Mouse (Mus musculus): ENCODE results near the gene Fam69a. TPM values are rescaled to one million over a fixed set of nuclear protein-coding genes. Genes with fewer than 3 reads are reported as not detected.
"Not testable (repeated sequence)": the region's sequence is repeated elsewhere in the genome, so short reads cannot be mapped to it uniquely, and the experiment has no call there.

Gene Fam69a
- polyA plus RNA-seq, 1 experiment = 7.0 TPM

DNA sequence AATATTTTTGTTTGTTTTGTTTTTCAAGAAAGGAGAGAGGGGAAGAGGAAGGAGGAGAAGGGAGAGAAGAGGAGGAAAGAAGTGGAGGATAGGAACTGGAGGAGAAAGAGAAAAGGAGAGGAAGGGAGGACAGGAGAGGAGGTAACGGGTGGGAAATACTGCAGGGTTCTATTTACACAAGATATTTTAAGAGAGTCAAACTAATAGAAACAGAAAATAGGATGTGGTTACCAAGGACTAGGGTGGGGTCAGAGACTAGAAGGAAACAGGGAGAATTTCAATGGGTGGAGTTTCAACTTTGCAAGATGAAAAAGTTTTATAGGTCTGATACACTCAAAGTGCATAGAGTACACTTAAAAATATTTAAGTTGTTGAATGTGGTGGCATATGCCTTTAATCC is 7.0 kb downstream of the Fam69a start:
- TF ChIP-seq POLR2A (IDR thresholded peaks at IDR 0.05; ENCODE audit: low read depth, low read length) = no peak
- TF ChIP-seq CTCF (conservative IDR thresholded peaks at IDR 0.05; ENCODE audit: insufficient read depth, insufficient read length, low read depth, low read length) = no peak
- WGBS = 64% methylated on average over 1 of the region's 1 CpGs
- Histone ChIP-seq H3K4me3 (ENCODE audit: insufficient read depth, low read depth, low read length) (no peak overlapping the region), H3K4me1 (ENCODE audit: control insufficient read depth, insufficient read depth, low read length) (peaks cover 17% of the 10 kb centered on the region), H3K27ac (ENCODE audit: insufficient read depth, low read depth, low read length) (no peak overlapping the region), H3K27me3 (replicated peaks; ENCODE audit: control insufficient read depth, insufficient read depth, low read length) (no peaks in the 10 kb centered on the region), H3K36me3 (ENCODE audit: control insufficient read depth, insufficient read depth, low read length) (no peaks in the 10 kb centered on the region)
- no peak for DNase-seq

DNA sequence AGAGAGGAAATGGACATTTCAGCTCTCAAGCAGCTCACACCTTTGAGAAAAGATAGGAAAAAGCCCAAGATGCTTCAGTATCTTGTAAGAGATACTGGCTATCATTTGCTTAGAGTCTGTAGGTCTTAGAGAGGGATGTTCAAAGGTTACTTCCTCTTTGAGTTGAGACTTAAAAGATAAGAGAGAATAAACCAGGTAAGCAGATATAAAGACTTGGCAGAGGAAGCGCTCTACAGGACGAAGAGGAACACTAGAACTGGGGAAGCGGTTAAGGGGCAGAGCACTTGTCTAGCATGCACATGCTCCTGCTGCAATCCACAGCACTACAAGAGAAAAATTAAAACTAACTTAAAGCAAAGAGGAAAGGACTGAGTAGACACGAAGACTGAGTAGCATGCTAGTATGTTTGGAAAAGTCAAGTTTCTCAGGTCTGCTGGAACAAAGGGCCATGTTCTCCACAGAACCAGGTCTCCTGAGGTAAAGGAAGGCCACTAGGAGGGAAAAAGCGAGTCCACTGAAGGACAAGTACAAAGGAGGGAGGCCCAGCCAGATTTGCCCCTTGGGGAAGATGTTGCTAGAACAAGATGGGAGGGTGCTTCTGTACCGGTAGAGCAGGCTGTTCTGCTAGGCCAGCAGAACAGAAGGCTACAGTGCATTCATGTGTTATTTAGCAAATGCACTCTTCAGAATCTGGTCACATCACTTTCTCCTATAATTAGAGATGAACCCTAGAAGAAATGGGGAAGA is 8.4 kb downstream of the Fam69a start:
- H3K27me3 ChIP-seq (replicated peaks; ENCODE audit: control insufficient read depth, insufficient read depth, low read length) = no peaks in the 10 kb centered on the region
- TF ChIP-seq CTCF (conservative IDR thresholded peaks at IDR 0.05; ENCODE audit: insufficient read depth, insufficient read length, low read depth, low read length) = no peak
- TF ChIP-seq POLR2A (IDR thresholded peaks at IDR 0.05; ENCODE audit: low read depth, low read length) = no peak
- no peak for DNase-seq
- H3K4me3 ChIP-seq (ENCODE audit: insufficient read depth, low read depth, low read length) = no peak overlapping the region
- 71% methylated on average over 6 of the region's 6 CpGs for WGBS
- no peaks in the 10 kb centered on the region for H3K36me3 ChIP-seq (ENCODE audit: control insufficient read depth, insufficient read depth, low read length)
- H3K4me1 ChIP-seq (ENCODE audit: control insufficient read depth, insufficient read depth, low read length) = peaks cover 9% of the 10 kb centered on the region; the same call in 1 of the 2 replicates
- H3K27ac ChIP-seq (ENCODE audit: insufficient read depth, low read depth, low read length) = no peak overlapping the region

DNA sequence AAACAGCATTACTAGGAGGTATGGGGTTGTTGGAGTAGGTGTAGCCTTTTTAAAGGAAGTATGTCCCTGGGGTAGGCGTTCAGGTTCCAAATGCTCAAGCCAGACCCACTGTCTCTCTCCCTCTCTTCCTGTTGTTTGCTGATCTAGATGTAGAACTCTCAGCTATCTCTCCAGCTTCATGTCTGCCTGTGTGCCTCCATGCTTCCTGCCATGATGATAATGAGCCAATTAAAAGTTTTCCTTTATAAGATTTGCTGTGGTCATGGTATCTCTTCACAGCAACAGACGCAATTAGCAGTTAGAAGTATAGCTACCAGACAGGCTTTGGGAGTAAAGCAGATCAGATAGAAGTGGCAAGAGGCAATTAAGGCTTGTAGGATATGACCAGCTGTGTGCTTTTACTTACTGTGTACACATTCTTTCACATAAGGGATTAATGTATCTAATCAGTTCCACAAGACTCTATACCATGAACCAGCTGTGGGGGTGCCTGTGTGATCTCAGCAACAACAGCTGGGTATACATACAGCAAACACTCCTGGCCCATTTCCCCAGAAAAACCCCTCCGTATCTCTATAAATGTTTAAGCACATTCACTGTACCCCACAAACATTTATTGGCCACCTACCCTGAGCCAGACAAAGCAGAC is 9.1 kb downstream of the Fam69a start:
- TF ChIP-seq CTCF (conservative IDR thresholded peaks at IDR 0.05; ENCODE audit: insufficient read depth, insufficient read length, low read depth, low read length) = no peak
- TF ChIP-seq POLR2A (IDR thresholded peaks at IDR 0.05; ENCODE audit: low read depth, low read length) = no peak
- no peak overlapping the region for H3K4me3 ChIP-seq (ENCODE audit: insufficient read depth, low read depth, low read length)
- H3K4me1 ChIP-seq (ENCODE audit: control insufficient read depth, insufficient read depth, low read length) = peaks cover 15% of the 10 kb centered on the region
- H3K36me3 ChIP-seq (ENCODE audit: control insufficient read depth, insufficient read depth, low read length) = no peaks in the 10 kb centered on the region
- DNase-seq = no peak
- 85% methylated on average over 3 of the region's 3 CpGs for WGBS
- H3K27me3 ChIP-seq (replicated peaks; ENCODE audit: control insufficient read depth, insufficient read depth, low read length) = no peaks in the 10 kb centered on the region
- no peak overlapping the region for H3K27ac ChIP-seq (ENCODE audit: insufficient read depth, low read depth, low read length)

DNA sequence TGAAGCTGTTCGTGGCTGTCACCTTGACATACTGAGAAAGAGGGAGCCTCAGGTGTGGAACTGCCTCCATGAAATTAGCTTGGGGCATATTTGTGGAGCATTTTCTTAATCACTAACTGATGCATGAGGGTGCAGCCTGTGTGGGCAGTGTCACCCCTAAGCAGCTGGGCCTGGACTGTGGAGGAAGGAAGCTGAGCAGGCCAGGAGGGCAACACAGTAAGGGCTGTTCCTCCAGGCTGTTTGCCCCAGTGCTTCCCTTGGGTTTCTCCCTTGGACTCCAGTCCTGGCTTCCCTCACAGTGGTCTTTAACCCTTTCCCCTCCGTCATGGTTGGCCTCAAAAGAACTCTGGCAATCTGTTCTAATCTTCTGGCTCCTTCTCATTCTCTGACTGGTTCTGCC is 13.6 kb downstream of the Fam69a start:
- Histone ChIP-seq H3K36me3 (ENCODE audit: control insufficient read depth, insufficient read depth, low read length) (no peaks in the 10 kb centered on the region), H3K27me3 (replicated peaks; ENCODE audit: control insufficient read depth, insufficient read depth, low read length) (no peaks in the 10 kb centered on the region), H3K4me3 (ENCODE audit: insufficient read depth, low read depth, low read length) (no peak overlapping the region), H3K4me1 (ENCODE audit: control insufficient read depth, insufficient read depth, low read length) (peaks cover 10% of the 10 kb centered on the region), H3K27ac (ENCODE audit: insufficient read depth, low read depth, low read length) (no peak overlapping the region; the same call in 1 of the 2 replicates)
- TF ChIP-seq POLR2A (IDR thresholded peaks at IDR 0.05; ENCODE audit: low read depth, low read length) (no peak), CTCF (conservative IDR thresholded peaks at IDR 0.05; ENCODE audit: insufficient read depth, insufficient read length, low read depth, low read length) (no peak)
- 47% methylated on average over 2 of the region's 2 CpGs for WGBS
- DNase-seq = peak; percentile 65

DNA sequence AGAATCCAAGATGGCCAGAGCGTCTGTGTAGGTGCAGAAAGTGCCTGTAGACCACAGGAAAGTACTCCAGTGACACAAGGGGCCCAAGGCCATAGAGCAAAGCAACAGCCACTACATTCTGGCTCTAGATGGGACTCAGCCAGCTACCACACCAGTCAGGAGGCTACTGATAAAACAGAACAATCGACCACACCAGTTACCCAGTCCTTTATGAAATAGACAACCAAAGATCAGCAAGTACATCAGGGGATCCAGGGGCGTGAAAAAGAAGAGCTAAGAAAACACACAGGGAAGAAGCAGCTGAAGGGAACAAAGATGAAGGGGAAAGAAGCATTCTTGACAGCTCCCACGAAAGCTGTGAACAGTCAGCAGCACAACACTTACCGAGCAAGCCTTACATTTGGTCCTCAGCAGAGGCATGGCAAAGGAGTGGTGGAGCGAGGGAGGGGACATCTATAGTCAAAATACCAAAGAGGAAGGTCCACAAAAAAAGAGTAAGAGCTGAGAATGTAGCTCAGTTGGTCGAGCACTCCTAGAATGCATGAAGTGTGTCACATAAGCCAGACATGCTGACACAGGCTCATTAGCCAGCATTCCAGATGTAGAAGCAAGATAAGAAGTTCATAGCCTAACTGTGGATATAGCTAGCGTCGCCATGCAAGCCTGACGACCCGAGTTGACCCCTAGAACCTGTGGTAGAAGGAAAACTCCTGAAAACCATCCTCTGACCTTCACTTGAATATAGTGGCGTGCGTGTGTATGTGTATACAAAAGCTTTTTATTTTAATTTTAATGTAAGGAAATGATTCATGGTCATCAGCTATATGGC is 14.2 kb downstream of the Fam69a start:
- H3K4me1 ChIP-seq (ENCODE audit: control insufficient read depth, insufficient read depth, low read length) = peaks cover 10% of the 10 kb centered on the region
- H3K4me3 ChIP-seq (ENCODE audit: insufficient read depth, low read depth, low read length) = no peak overlapping the region
- WGBS = 66% methylated on average over 13 of the region's 13 CpGs
- no peak for DNase-seq
- no peak overlapping the region; the same call in none of the 2 replicates for H3K27ac ChIP-seq (ENCODE audit: insufficient read depth, low read depth, low read length)
- H3K27me3 ChIP-seq (replicated peaks; ENCODE audit: control insufficient read depth, insufficient read depth, low read length) = no peaks in the 10 kb centered on the region
- H3K36me3 ChIP-seq (ENCODE audit: control insufficient read depth, insufficient read depth, low read length) = no peaks in the 10 kb centered on the region
- TF ChIP-seq POLR2A (IDR thresholded peaks at IDR 0.05; ENCODE audit: low read depth, low read length) (no peak), CTCF (conservative IDR thresholded peaks at IDR 0.05; ENCODE audit: insufficient read depth, insufficient read length, low read depth, low read length) (no peak)

DNA sequence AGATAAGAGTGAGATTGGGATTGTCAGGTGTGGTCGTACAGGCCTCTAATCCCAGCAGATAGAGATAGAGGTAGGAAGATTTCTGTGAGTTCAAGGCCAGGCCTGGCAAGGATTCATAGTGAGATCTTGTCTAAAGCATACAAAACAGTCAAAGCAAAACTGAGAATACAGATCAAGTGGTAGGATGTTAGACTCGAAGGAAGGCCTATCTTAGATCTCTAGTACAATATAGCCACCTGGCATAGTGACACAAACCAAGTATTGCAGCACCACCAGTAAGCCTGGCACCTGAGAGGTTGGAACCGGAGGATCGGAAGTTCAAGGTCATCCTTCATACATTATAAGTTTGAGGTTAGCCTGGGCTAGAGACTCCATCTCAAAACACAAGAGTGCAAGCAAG is 15.8 kb downstream of the Fam69a start:
- no peak for DNase-seq
- 94% methylated on average over 4 of the region's 4 CpGs for WGBS
- H3K27me3 ChIP-seq (replicated peaks; ENCODE audit: control insufficient read depth, insufficient read depth, low read length) = no peaks in the 10 kb centered on the region
- peaks cover 15% of the 10 kb centered on the region for H3K4me1 ChIP-seq (ENCODE audit: control insufficient read depth, insufficient read depth, low read length)
- no peak overlapping the region for H3K4me3 ChIP-seq (ENCODE audit: insufficient read depth, low read depth, low read length)
- TF ChIP-seq POLR2A (IDR thresholded peaks at IDR 0.05; ENCODE audit: low read depth, low read length) (no peak), CTCF (conservative IDR thresholded peaks at IDR 0.05; ENCODE audit: insufficient read depth, insufficient read length, low read depth, low read length) (no peak)
- no peaks in the 10 kb centered on the region for H3K36me3 ChIP-seq (ENCODE audit: control insufficient read depth, insufficient read depth, low read length)
- no peak overlapping the region for H3K27ac ChIP-seq (ENCODE audit: insufficient read depth, low read depth, low read length)

DNA sequence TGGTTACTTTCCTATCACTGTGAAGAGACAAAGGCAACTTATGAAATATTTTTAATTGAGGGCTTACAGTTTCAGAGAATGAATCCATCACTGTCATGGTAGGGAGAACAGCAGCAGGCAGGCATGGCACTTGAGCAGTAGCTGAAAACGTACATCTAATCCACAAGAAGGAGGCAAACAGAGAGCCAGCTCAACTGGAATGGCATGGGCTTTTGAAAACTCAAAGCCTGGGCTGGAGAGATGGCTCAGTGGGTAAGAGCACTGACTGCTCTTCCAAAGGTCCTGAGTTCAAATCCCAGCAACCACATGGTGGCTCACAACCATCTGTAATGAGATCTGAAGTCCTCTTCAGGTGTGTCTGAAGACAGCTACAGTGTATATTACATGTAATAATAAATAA is 17.1 kb downstream of the Fam69a start:
- H3K4me3 ChIP-seq (ENCODE audit: insufficient read depth, low read depth, low read length); H3K27me3 ChIP-seq (replicated peaks; ENCODE audit: control insufficient read depth, insufficient read depth, low read length); H3K27ac ChIP-seq (ENCODE audit: insufficient read depth, low read depth, low read length); DNase-seq; H3K36me3 ChIP-seq (ENCODE audit: control insufficient read depth, insufficient read depth, low read length): not testable (repeated sequence)
- 93% methylated on average over 1 of the region's 1 CpGs for WGBS
- peaks cover 16% of the 10 kb centered on the region for H3K4me1 ChIP-seq (ENCODE audit: control insufficient read depth, insufficient read depth, low read length)

Data from kidney, adult 2 months (tissue).